Mouse (Mus musculus): Measurements from ENCODE around the gene Olfr449.

The Olfr449 gene

DNA sequence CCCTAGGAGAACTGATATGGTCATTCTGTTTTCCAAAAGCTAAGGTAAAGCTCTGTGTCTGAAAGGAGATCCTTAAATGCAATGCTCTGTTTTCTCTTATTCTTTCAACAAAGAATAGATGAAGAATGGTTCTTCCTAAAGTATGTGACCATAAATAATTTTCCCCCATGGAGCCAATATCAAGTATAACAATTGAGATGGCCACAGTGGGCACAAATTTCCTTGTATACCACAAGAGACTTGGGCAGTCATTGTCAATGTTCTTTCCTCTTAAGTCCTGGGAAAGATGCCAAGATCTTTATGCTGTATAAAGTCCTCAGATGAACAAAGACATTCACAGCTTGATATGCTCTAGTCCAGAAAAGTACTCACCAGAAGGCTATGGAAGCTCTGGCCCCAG lies at the start of gene Olfr449:
Gene Olfr449, plus strand, starts transcription at position 301 of the 400 bp plus-strand sequence.
- no peak for DNase-seq

DNA sequence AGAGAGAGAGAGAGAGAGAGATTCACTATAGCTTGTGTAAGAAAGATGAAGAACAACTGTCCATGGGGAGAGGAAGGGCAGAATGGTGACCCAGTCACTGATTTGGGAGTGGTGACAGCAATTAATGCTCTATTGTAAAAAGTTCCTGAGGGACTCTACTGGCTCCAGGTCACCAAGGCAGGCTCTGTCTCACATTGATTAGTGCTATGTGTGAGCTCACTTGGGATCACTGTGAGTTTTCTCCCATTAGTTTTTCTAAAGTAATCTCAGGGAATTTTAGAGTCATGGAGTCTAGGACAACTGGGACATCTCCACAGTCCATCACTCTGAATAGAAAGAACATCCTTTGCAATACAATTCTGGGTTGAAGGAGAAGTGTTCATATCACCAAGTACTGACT lies 49.4 kb upstream of the Olfr449 start, which contains the start of gene Olfr452:
Gene Olfr452, plus strand, starts transcription at position 301 of the 400 bp plus-strand sequence.
- DNase-seq, result no peak

DNA sequence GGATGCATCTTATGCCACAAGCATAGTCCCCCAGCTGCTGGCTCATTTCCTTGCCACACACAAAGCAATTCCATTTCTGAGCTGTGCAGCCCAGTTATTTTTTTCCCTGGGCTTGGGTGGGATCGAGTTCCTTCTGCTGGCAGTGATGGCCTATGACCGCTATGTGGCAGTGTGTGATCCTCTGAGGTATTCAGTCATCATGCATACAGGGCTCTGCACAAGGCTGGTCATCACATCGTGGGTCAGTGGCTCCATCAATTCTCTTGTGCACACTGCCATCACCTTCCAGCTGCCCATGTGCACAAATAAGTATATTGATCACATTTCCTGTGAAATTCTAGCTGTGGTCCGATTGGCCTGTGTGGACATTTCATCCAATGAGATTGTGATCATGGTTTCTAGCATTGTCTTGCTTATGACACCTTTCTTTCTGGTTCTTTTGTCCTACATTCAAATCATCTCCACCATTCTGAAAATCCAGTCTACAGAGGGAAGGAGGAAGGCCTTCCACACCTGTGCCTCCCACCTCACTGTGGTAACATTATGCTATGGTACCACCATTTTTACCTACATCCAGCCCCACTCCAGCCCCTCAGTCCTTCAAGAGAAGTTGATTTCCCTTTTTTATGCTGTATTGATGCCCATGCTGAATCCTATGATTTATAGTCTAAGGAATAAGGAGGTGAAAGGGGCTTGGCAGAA lies 43.8 kb upstream of the Olfr449 start:
- no peak for DNase-seq

DNA sequence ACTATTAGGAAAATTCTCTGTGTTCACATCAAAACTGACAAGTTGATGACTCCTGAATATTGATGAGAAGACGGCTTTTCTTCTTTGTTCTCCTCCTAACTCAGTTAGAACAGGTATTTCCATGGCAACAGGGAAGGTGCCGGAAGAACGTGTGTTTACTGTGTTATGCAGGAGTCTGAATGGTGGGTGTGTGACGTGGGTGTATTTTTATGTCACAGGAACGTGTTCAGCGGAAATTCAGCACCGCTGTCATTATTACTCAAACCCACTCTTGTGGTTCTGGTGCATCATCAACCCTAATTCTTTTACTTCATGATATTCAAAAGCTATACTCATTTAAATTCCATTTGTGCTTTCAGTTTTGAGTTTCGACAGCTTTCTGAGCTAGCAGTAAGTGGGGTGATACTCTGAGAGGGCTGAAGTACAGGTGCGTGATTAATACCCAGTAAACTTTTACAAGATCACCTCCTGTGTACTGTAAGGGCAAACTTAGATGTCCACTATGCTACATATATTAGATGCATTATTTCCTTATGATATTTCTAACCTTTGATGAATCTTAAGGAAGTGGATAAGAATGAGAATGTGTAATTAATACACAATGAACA lies 43.1 kb upstream of the Olfr449 start:
- no peak for DNase-seq

DNA sequence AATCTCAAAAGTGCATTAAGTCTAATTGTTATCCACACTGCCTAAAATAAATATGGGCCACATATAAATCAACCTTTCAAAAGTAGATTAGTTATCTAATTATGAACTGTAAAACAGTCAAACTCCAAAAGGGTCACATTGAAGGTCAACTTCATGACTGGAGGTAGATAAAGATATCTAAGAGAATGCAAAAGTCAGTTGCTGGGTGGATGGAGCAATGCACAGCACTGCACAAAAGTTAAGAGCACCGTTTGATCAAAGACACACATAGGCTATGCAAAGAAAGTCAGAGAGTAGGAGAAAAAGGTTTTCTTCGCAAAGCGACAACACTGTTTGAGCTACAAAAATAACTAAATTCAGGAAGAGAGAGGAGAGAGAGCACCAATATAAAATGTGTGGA lies 39.2 kb upstream of the Olfr449 start:
- DNase-seq, result no peak

DNA sequence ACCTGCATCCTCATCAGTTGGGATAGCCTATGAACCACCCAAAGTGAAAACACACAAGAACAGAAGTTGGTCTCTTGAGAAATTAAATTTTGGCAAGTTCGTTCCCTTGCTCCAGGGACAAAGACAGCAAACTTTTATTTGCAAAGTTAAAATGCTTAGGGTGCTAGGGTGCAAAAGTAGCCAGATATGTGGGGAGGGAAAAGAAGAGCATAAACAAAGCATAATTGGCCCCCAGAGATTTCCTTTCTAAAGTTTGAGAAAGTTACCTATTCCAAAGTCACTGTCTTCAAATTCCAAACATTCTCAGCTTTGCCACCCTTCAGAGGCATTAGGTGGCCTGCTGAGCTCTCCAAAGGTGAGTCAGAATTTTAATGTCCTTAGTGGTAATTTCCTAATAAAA lies 22.5 kb upstream of the Olfr449 start, which contains the start of gene Olfr450:
Gene Olfr450, plus strand, starts transcription at position 301 of the 400 bp plus-strand sequence.
- no peak for DNase-seq

DNA sequence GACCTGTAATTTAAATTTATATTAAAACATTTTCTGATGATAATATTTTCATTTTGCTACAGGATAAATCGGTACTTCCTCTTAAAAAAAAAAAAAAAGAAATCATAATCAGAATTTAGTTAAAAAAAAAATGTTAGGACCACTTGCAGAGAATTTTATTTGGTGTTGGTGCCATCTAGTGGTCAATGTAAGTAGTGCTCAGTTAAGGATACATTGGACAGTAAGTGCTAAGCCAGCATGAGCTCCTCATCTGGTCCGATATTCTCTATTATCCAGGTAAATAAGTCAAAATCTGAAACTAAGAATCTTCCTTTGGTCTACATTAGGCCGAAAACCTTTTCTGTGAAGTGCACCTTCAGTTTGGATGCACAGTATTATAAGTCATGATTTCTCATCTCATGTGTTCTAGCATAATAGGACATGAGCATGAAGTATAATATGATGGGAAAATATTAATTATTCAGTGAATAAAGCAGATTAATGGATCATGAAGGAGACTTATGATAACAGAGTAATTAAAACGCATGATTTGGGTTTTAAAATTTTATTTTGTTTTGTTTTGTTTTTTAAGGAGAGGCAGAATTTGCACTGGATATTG lies 26.1 kb downstream of the Olfr449 start:
- peak; percentile 5 for DNase-seq

DNA sequence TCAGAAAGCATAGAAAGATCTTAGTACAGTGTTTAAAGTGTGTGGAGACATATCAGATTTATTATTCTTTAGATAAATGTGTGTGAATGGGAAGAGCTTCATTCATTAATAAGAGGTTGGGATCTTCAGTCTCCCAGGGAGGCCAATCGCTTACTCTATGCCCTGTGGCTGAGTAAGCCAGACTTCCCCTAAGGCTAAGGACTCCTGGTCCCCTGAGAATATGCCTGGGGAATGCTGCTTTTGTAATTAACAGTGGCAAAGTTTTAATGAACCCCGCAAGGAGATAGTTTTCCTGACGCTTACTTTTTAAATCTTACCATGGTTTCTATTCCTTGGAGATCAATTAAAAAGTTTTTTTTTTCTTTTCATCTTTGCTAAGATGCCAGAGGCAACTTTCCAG lies 35.5 kb downstream of the Olfr449 start:
- no peak for DNase-seq

DNA sequence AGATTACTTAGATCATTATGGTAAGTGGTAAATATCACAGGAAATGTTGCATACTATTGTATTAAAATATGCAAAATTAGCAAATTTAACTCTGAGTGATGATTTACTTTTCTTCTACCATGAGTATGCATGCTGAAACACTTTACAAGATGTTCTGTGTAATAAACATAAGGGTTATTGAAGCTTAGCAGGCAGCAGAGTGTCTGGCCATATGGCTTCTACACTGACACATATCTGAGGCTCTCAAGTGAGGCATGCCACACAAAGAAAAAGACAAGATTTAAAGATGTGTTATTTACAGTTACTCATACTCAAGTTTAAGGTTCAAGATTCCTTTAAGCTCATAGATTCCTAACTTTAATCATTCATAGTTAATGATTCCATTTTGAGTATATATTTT lies 42.1 kb downstream of the Olfr449 start:
- DNase-seq, result no peak

All from right cerebral cortex, postnatal 25 days (tissue).